Mouse (Mus musculus) G1E (cell line): ENCODE results near the gene Osbpl9.

Experiments used
- CTCF ChIP-seq: IDR thresholded peaks from 2 replicates; pipeline ENCODE4 v1.5.1; 2012; ENCODE audit warnings: low read depth, low read length, inconsistent platforms, mixed read lengths
- GATA1 ChIP-seq: IDR thresholded peaks from 2 replicates; pipeline ENCODE4 v1.6.1; 2012; ENCODE audit warnings: borderline replicate concordance, low read length, inconsistent platforms, mixed read lengths

- TF ChIP-seq CTCF (no peak), GATA1 (no peak)
Observed at GRCm38 (mm10) chr4:109102574-109102973, 99.5 kb downstream of the Osbpl9 start.
